Mouse (Mus musculus) thymus, adult 2 months (tissue): ENCODE results near the gene Scpep1. TPM values are rescaled to one million over a fixed set of nuclear protein-coding genes. Genes with fewer than 3 reads are reported as not detected.
"Not testable (repeated sequence)": the region's sequence is repeated elsewhere in the genome, so short reads cannot be mapped to it uniquely, and the experiment has no call there.

Experiments
- DNase-seq: peaks from one replicate; pipeline ENCODE4 v3.0.0; 2021
- H3K27ac ChIP-seq: fragments of 200-500 bp; 2 replicates; pipeline ENCODE4 v1.5.1; 2012; ENCODE audit warnings: low read length, control low read depth; ENCODE audit not compliant: control insufficient read depth, insufficient read depth
- H3K27me3 ChIP-seq: fragments of 200-500 bp; 2 replicates; pipeline ENCODE4 v1.6.1; 2012; ENCODE audit warnings: mild to moderate bottlenecking, low read length, moderate library complexity, mixed read lengths; ENCODE audit not compliant: control insufficient read depth, insufficient read depth
- H3K36me3 ChIP-seq: fragments of 200-500 bp; 2 replicates; pipeline ENCODE4 v1.6.1; 2012; ENCODE audit warnings: mild to moderate bottlenecking, low read length, moderate library complexity; ENCODE audit not compliant: control insufficient read depth, insufficient read depth
- H3K4me1 ChIP-seq: fragments of 200-500 bp; replicated peaks from 2 replicates; pipeline ENCODE4 v1.6.1; 2012; ENCODE audit warnings: low read length; ENCODE audit not compliant: control insufficient read depth, insufficient read depth
- H3K4me3 ChIP-seq: fragments of 200-500 bp; 2 replicates; pipeline ENCODE4 v1.5.1; 2012; ENCODE audit warnings: mild to moderate bottlenecking, low read length, control low read depth, moderate library complexity; ENCODE audit not compliant: control insufficient read depth, insufficient read depth
- CTCF ChIP-seq: fragments of 200-500 bp; IDR thresholded peaks from 2 replicates; pipeline ENCODE4 v1.5.1; 2012; ENCODE audit warnings: mild to moderate bottlenecking, control low read depth, low read length, moderate library complexity, borderline replicate concordance; ENCODE audit not compliant: control insufficient read depth, poor library complexity, insufficient read depth; ENCODE audit errors: extremely low read depth
- POLR2A ChIP-seq: fragments of 200-500 bp; IDR thresholded peaks from 2 replicates; pipeline ENCODE4 v1.6.1; 2012; ENCODE audit warnings: mild to moderate bottlenecking, low read length, control low read depth, moderate library complexity; ENCODE audit not compliant: control insufficient read depth, poor library complexity, insufficient read depth; ENCODE audit errors: extremely low read depth
- WGBS: fragments of 180-500 bp; shearing (Covaris S2); methylation state at CpG from one replicate; pipeline ENCODE4 v1.1.7; 2018; 5-methylcytosine and 5-hydroxymethylcytosine counted together
- polyA plus RNA-seq: library from polyadenylated mRNA; depleted of rRNA; stranded (reverse); fragments of >200 nt; gene quantifications from 2 replicates; pipeline ENCODE4 v1.2.3, GENCODE M21; 2012

The Scpep1 gene
- polyA plus RNA-seq, 1 experiment: 7.7 TPM

- not testable (repeated sequence) for H3K27me3 ChIP-seq, DNase-seq
- 96% methylated on average over 3 of the region's 8 CpGs for WGBS
Observed at GRCm38 (mm10) chr11:88893501-88893900, 61.8 kb downstream of the Scpep1 start.

GRCm38 (mm10) chr11:88892789-88893188 lies 62.5 kb downstream of the Scpep1 start:
- H3K27ac ChIP-seq, H3K4me1 ChIP-seq, H3K27me3 ChIP-seq, H3K4me3 ChIP-seq, H3K36me3 ChIP-seq: not testable (repeated sequence)
- WGBS: 99% methylated on average over 23 of the region's 24 CpGs
- peak; percentile 5 for DNase-seq

More at GRCm38 (mm10) chr11:88893501-88893900, 61.8 kb downstream of the Scpep1 start:
- H3K36me3 ChIP-seq, H3K27ac ChIP-seq, H3K4me3 ChIP-seq, H3K4me1 ChIP-seq: not testable (repeated sequence)

GRCm38 (mm10) chr11:88891921-88892561 lies 63.2 kb downstream of the Scpep1 start:
- H3K36me3 ChIP-seq, H3K27me3 ChIP-seq, H3K4me3 ChIP-seq, H3K27ac ChIP-seq, H3K4me1 ChIP-seq: not testable (repeated sequence)
- peak; percentile 52 for DNase-seq
- 98% methylated on average over 18 of the region's 24 CpGs for WGBS

GRCm38 (mm10) chr11:88891446-88891845 lies 63.8 kb downstream of the Scpep1 start:
- not testable (repeated sequence) for H3K27me3 ChIP-seq, H3K4me3 ChIP-seq, H3K27ac ChIP-seq, H3K36me3 ChIP-seq, H3K4me1 ChIP-seq
- DNase-seq: peak; percentile 17
- 96% methylated on average over 9 of the region's 12 CpGs for WGBS

- not testable (repeated sequence) for H3K27ac ChIP-seq, H3K4me1 ChIP-seq, DNase-seq, H3K36me3 ChIP-seq, H3K27me3 ChIP-seq, H3K4me3 ChIP-seq
- WGBS: 98% methylated on average over 7 of the region's 11 CpGs
Observed at GRCm38 (mm10) chr11:88890904-88891303, 64.4 kb downstream of the Scpep1 start.

- no peak for DNase-seq
- H3K4me1 ChIP-seq: no peaks in the 10 kb centered on the region
- H3K27ac ChIP-seq: no peak overlapping the region
- 93% methylated on average over 2 of the region's 2 CpGs for WGBS
- H3K27me3 ChIP-seq: no peaks in the 10 kb centered on the region
- TF ChIP-seq CTCF (no peak), POLR2A (no peak)
- no peak overlapping the region for H3K4me3 ChIP-seq
- no peaks in the 10 kb centered on the region for H3K36me3 ChIP-seq
Observed at GRCm38 (mm10) chr11:88888996-88889395, 66.3 kb downstream of the Scpep1 start.

GRCm38 (mm10) chr11:88884376-88885065 lies 70.7 kb downstream of the Scpep1 start:
- H3K27me3 ChIP-seq: no peaks in the 10 kb centered on the region
- no peak overlapping the region for H3K27ac ChIP-seq
- WGBS: 91% methylated on average over 8 of the region's 8 CpGs
- no peak overlapping the region for H3K4me3 ChIP-seq
- H3K36me3 ChIP-seq: no peaks in the 10 kb centered on the region
- no peaks in the 10 kb centered on the region for H3K4me1 ChIP-seq
- TF ChIP-seq POLR2A (no peak), CTCF (no peak)
- DNase-seq: no peak
